Mouse (Mus musculus) CD4-positive naive resting alpha-beta T cell, adult 76 days (primary cell): ENCODE measurements around the gene Gm7544. TPM values are rescaled to one million over a fixed set of nuclear protein-coding genes. Genes with fewer than 3 reads are reported as not detected.

Experiments used
- total RNA-seq: library from RNA; stranded (reverse); gene quantifications from one replicate; pipeline ENCODE4 v1.2.4, GENCODE M21; 2023

Gm7544 gene
- not detected for total RNA-seq

DNA sequence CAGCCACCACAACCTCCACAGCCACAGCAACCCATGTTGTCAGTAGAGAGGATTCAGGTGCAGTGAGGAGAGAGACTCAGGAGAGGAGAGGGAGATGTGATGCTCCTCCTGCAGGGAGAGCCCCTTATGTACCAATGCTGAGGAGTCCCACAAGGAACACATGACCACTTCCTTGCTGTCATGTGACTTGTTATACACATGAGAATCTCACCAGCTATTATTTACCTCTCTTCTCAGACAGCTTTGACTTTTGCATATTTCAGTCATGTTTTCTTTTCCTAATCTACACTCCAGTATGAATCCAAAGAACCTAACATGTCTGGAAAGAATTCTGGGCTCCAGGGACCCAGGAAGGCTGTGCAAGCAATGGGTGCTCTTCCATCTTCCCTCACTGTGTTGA is at the start of gene Gm7544:
Gm7544 (minus strand) TSS at position 101 of the 400 bp plus-strand sequence.

DNA sequence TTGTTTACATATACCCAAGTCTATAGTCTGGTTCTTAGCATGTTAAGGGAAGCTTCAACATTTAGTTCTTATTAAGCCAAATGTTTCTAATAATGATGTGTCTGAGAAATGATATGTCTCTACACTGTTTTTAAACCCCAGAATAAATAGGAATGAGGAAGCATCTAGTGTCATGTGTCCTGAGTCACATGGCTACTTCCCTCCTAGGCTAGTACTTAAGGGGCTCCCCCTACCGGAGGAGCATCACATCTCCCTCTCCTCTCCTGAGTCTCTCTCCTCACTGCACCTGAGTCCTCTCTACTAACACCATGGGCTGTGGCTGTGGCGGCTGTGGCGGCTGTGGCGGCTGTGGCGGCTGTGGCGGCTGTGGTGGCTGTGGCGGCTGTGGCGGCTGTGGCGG is 44.5 kb upstream of the Gm7544 start, which contains the start of gene Gm47959:
Gm47959 (plus strand) TSS at position 243 of the 400 bp plus-strand sequence.

DNA sequence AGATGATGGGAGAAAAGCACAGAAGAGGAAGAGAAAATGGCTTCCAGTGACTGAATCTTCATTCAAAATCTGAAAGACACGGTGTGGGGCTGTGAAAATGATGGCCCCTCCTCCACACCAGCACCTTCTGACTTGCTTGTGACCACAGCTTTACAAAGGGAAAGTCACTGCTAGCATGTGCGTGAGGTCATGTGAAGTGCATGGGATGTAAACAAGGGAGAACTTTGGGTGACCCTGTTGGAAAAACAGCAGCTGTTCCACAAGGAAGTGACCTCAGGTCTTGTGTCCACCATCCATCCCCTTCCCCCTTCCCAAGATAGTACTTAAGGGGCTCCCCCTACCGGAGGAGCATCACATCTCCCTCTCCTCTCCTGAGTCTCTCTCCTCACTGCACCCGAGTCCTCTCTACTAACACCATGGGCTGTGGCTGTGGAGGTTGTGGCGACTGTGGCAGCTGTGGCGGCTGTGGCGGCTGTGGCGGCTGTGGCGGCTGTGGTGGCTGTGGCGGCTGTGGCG is 4.1 kb upstream of the Gm7544 start, which contains the start of gene Gm47955:
Gm47955 (plus strand) TSS at position 417 of the 516 bp plus-strand sequence.

DNA sequence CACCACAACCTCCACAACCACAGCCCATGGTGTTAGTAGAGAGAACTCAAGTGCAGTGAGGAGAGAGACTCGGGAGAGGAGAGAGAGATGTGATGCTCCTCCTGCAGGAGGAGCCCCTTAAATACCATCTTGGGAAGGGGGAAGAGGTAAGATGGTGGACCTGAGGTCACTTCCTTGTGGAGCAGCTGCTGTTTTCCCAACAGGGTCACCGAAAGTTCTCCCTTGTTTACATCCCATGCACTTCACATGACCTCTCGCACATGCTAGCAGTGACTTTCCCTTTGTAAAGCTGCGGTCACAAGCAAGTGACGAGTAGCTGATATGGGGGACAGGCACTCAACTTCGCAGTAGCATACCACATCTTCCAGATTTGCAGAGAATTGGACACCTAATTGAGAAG is 12.5 kb downstream of the Gm7544 start, which contains the start of gene A030003K21Rik:
A030003K21Rik (minus strand) TSS at position 94 of the 400 bp plus-strand sequence.

DNA sequence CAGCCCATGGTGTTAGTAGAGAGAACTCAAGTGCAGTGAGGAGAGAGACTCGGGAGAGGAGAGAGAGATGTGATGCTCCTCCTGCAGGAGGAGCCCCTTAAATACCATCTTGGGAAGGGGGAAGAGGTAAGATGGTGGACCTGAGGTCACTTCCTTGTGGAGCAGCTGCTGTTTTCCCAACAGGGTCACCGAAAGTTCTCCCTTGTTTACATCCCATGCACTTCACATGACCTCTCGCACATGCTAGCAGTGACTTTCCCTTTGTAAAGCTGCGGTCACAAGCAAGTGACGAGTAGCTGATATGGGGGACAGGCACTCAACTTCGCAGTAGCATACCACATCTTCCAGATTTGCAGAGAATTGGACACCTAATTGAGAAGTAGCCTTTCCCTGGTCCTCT is 24.5 kb downstream of the Gm7544 start, which contains the start of gene Gm6217:
Gm6217 (minus strand) TSS at position 74 of the 400 bp plus-strand sequence.

DNA sequence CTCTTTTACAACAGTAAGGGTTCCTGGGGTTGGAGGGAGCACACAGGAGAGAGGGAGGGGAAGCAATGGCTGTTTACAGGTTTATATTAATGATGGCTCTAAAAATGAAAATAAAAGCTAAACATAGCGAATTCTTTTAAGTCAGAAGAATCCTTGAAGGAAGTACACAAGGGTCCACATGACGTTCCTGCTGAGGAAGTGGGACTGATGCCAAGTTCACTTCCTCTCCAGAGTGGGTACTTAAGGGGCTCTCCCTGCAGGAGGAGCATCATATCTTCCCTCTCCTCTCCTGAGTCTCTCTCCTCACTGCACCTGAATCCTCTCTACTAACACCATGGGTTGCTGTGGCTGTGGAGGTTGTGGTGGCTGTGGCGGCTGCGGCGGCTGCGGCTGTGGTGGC is 31.2 kb downstream of the Gm7544 start, which contains the start of gene A030014E15Rik:
A030014E15Rik (plus strand) TSS at position 268 of the 400 bp plus-strand sequence.

DNA sequence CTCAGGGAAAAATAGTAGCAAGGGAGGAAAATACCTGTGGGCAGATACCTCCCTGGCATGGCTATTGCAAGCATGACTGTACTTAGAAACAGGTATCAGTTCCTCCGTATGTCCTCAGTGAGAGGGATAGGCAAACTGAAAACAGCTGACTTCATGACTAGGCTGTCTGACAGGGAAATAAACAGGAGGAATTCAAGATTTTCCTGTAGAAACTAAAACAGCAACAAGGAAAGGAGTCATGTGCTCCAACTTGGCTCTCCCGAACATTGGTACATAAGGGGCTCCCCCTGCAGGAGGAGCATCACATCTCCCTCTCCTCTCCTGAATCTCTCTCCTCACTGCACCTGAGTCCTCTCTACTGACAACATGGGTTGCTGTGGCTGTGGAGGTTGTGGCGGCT is 42.8 kb downstream of the Gm7544 start, which contains the start of gene A030005L19Rik:
A030005L19Rik (plus strand) TSS at position 301 of the 400 bp plus-strand sequence.

Other genes starting within 250 kb of the Gm7544 start
- 111 TPM for gene Mff, start 231.1 kb downstream of the Gm7544 start, total RNA-seq
- not detected for gene Tm4sf20, start 187.6 kb downstream of the Gm7544 start, total RNA-seq
- not detected for gene Gm47791, start 184.8 kb downstream of the Gm7544 start, total RNA-seq
- gene Agfg1, start 116.5 kb downstream of the Gm7544 start, total RNA-seq = 84.8 TPM
- 3.5 TPM for gene A030005L19Rik, start 42.7 kb downstream of the Gm7544 start, total RNA-seq
- not detected for gene A030014E15Rik, start 31.1 kb downstream of the Gm7544 start, total RNA-seq
- gene Gm6217, start 24.6 kb downstream of the Gm7544 start, total RNA-seq = not detected
- gene A030003K21Rik, start 12.6 kb downstream of the Gm7544 start, total RNA-seq = not detected
- gene Gm47955, start 4.3 kb upstream of the Gm7544 start, total RNA-seq = not detected
- gene Gm47959, start 44.5 kb upstream of the Gm7544 start, total RNA-seq = not detected
- not detected for gene Slc19a3, start 82.4 kb upstream of the Gm7544 start, total RNA-seq
- gene Krtap28-10, start 86.5 kb upstream of the Gm7544 start, total RNA-seq = not detected
- not detected for gene Gm47969, start 88.9 kb upstream of the Gm7544 start, total RNA-seq
- not detected for gene A030005K14Rik, start 103.4 kb upstream of the Gm7544 start, total RNA-seq
- gene Krtap28-13, start 104.9 kb upstream of the Gm7544 start, total RNA-seq = not detected
- gene Ccl20, start 160.8 kb upstream of the Gm7544 start, total RNA-seq = not detected
- not detected for gene Daw1, start 203.7 kb upstream of the Gm7544 start, total RNA-seq